ENCODE assay signal across 8 mouse cellular contexts in the genomic region with DNA sequence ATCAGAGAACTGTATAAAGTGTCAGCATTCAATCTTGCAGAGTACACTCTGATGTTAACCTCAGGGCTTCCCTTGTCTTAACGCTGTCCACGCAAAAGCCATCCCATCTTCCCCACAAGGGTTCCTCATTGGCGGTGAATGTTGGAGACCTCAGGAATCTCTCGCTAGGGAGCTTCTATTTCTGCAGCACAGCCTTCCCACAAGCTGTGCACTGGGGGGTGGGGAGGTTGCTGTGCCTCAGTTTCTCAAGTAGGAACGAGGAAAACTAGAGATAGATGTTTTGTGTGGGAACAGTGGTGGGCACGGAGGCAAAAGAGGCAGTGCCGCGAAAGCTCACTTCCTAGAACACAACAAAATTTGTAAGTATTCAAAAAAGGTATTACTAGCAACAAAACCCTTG. TPM values are rescaled to one million over a fixed set of nuclear protein-coding genes. Genes with fewer than 3 reads are reported as not detected.
DNase-seq lines count a peak whose midpoint lies in the region; ATAC-seq and TF ChIP-seq lines count a peak whose summit lies in the region.

A gene (plus strand): TSS at position 301 of the 400 bp plus-strand sequence.

- no peak for DNase-seq in lung, postnatal 4 days
- no peak for DNase-seq in hindbrain, embryonic 11.5 days (ENCODE audit: low spot score)
- no peak for DNase-seq in liver, embryonic 14.5 days (ENCODE audit: low read depth in 3 of 3, low spot score in 3 of 3)
- no peak for DNase-seq in MN1 (ENCODE audit: low spot score)
- DNase-seq in cerebellum, adult 18-20 months, result no peak
- DNase-seq in cerebellum, adult 9-10 months, result no peak

- WGBS in lung, embryonic 15.5 days, result 39% methylated on average over 8 of the region's 8 CpGs
- WGBS in embryonic facial prominence, embryonic 15.5 days, result 35% methylated on average over 8 of the region's 8 CpGs
- WGBS in hindbrain, embryonic 11.5 days, result 26% methylated on average over 8 of the region's 8 CpGs
- 24% methylated on average over 8 of the region's 8 CpGs for WGBS in liver, embryonic 14.5 days (ENCODE audit: insufficient replicate concordance)

- H3K9ac ChIP-seq in lung, embryonic 15.5 days, result peak within 1 kb of the TSS; percentile 88
- H3K9ac ChIP-seq in embryonic facial prominence, embryonic 15.5 days, result peak within 1 kb of the TSS; percentile 84
- H3K9ac ChIP-seq in hindbrain, embryonic 11.5 days (ENCODE audit: low read depth, low read length), result peak within 1 kb of the TSS; percentile 97
- H3K9ac ChIP-seq in liver, embryonic 14.5 days (replicated peaks), result no peak within 1 kb of the TSS

- peak within 1 kb of the TSS; percentile 65 for H3K4me2 ChIP-seq in lung, embryonic 15.5 days
- peak within 1 kb of the TSS; percentile 67 for H3K4me2 ChIP-seq in embryonic facial prominence, embryonic 15.5 days (replicated peaks)
- peak within 1 kb of the TSS; percentile 89 for H3K4me2 ChIP-seq in hindbrain, embryonic 11.5 days (replicated peaks; ENCODE audit: low read depth, low read length)
- H3K4me2 ChIP-seq in liver, embryonic 14.5 days (ENCODE audit: low read depth), result peak within 1 kb of the TSS; percentile 15

- no peak for ATAC-seq in lung, embryonic 15.5 days (ENCODE audit: borderline replicate concordance, extremely low read depth, low FRiP score, low TSS enrichment)
- ATAC-seq in embryonic facial prominence, embryonic 15.5 days (ENCODE audit: insufficient number of reproducible peaks, low FRiP score, low TSS enrichment, low read depth), result no peak
- ATAC-seq in hindbrain, embryonic 11.5 days (ENCODE audit: low FRiP score), result no peak
- ATAC-seq in liver, embryonic 14.5 days (ENCODE audit: insufficient read depth), result no peak

- no peak for TF ChIP-seq EP300 in liver, embryonic 14.5 days (IDR thresholded peaks at IDR 0.05; ENCODE audit: low read depth)

- no peaks in the 10 kb centered on the region for H3K9me3 ChIP-seq in lung, embryonic 15.5 days
- H3K9me3 ChIP-seq in embryonic facial prominence, embryonic 15.5 days (replicated peaks), result no peaks in the 10 kb centered on the region
- H3K9me3 ChIP-seq in hindbrain, embryonic 11.5 days (ENCODE audit: control insufficient read depth, low read length), result no peaks in the 10 kb centered on the region
- H3K9me3 ChIP-seq in liver, embryonic 14.5 days (ENCODE audit: control insufficient read depth, low read length), result no peaks in the 10 kb centered on the region

- peaks cover 24% of the 10 kb centered on the region for H3K4me1 ChIP-seq in lung, embryonic 15.5 days
- H3K4me1 ChIP-seq in embryonic facial prominence, embryonic 15.5 days, result peaks cover 29% of the 10 kb centered on the region
- no peaks in the 10 kb centered on the region; the same call in 1 of the 2 replicates for H3K4me1 ChIP-seq in hindbrain, embryonic 11.5 days (replicated peaks; ENCODE audit: control insufficient read depth, insufficient read depth, low read length)
- H3K4me1 ChIP-seq in liver, embryonic 14.5 days (replicated peaks; ENCODE audit: control insufficient read depth in 2 of 2, insufficient read depth in 2 of 2, low read length in 1 of 2), result no peaks in the 10 kb centered on the region

- H3K27ac ChIP-seq in lung, embryonic 15.5 days, result peak within 1 kb of the TSS; percentile 91
- peak within 1 kb of the TSS; percentile 91 for H3K27ac ChIP-seq in embryonic facial prominence, embryonic 15.5 days (replicated peaks)
- H3K27ac ChIP-seq in hindbrain, embryonic 11.5 days (ENCODE audit: low read depth, low read length), result peak within 1 kb of the TSS; percentile 78
- no peak within 1 kb of the TSS for H3K27ac ChIP-seq in liver, embryonic 14.5 days

- no peaks in the 10 kb centered on the region for H3K36me3 ChIP-seq in lung, embryonic 15.5 days
- no peaks in the 10 kb centered on the region for H3K36me3 ChIP-seq in embryonic facial prominence, embryonic 15.5 days
- no peaks in the 10 kb centered on the region for H3K36me3 ChIP-seq in hindbrain, embryonic 11.5 days (ENCODE audit: control insufficient read depth, insufficient read depth, low read length)
- no peaks in the 10 kb centered on the region for H3K36me3 ChIP-seq in liver, embryonic 14.5 days (replicated peaks; ENCODE audit: control insufficient read depth, insufficient read depth, low read depth)

- no peak for TF ChIP-seq CTCF in liver, embryonic 14.5 days (IDR thresholded peaks at IDR 0.05; ENCODE audit: low read depth)

- peaks cover 6% of the 10 kb centered on the region; the same call in 1 of the 2 replicates for H3K27me3 ChIP-seq in lung, embryonic 15.5 days
- H3K27me3 ChIP-seq in embryonic facial prominence, embryonic 15.5 days, result no peaks in the 10 kb centered on the region
- H3K27me3 ChIP-seq in hindbrain, embryonic 11.5 days (ENCODE audit: control insufficient read depth, insufficient read depth, low read length), result no peaks in the 10 kb centered on the region
- H3K27me3 ChIP-seq in liver, embryonic 14.5 days (ENCODE audit: control insufficient read depth, insufficient read depth, low read length), result peaks cover 20% of the 10 kb centered on the region

- H3K4me3 ChIP-seq in lung, embryonic 15.5 days, result peak within 1 kb of the TSS; percentile 76
- H3K4me3 ChIP-seq in embryonic facial prominence, embryonic 15.5 days (replicated peaks), result peak within 1 kb of the TSS; percentile 88
- H3K4me3 ChIP-seq in hindbrain, embryonic 11.5 days (ENCODE audit: low read depth, low read length), result peak within 1 kb of the TSS; percentile 77
- peak within 1 kb of the TSS; percentile 31 to 46 for H3K4me3 ChIP-seq in liver, embryonic 14.5 days (ENCODE audit: insufficient read depth in 1 of 2, low read depth in 2 of 2, low read length in 2 of 2)

RNA-seq across cellular contexts. Expression of the gene that starts here (rescaled TPM):
- 92.0 and 95.3 TPM in 2 replicates for polyA plus RNA-seq in lung, embryonic 15.5 days (2015; fragmentation: Nextera tagmentation; extraction: Ambion mirVana)
- 90.6 and 94.8 TPM in 2 replicates for polyA plus RNA-seq in embryonic facial prominence, embryonic 15.5 days (2015; fragmentation: Nextera tagmentation; extraction: Ambion mirVana)
- 50.4 and 61.1 TPM in 2 replicates for polyA plus RNA-seq in hindbrain, embryonic 11.5 days (2014; fragmentation: Nextera tagmentation; extraction: Ambion mirVana)
- 2.9 and 3.0 TPM in 2 replicates for polyA plus RNA-seq in liver, embryonic 14.5 days (2012; rRNA removed)
- 3.2 and 4.0 TPM in 2 replicates for polyA plus RNA-seq in liver, embryonic 14.5 days (2014; fragmentation: Nextera tagmentation; extraction: Ambion mirVana)

Comparison
In these comparisons a context has a peak if more than half of its experiments do, and no peak if none do; other contexts are left out.
1. RNA of the gene that starts here (polyA plus RNA-seq): 92.0 to 95.3 TPM in lung, embryonic 15.5 days, 90.6 to 94.8 TPM in embryonic facial prominence, embryonic 15.5 days and 50.4 to 61.1 TPM in hindbrain, embryonic 11.5 days; 2.9 to 4.0 TPM in liver, embryonic 14.5 days; every median in the first group is over 10 times any median in the second.
2. H3K4me2 ChIP-seq: peak in every context shown above with its lines; median percentile 89 in hindbrain, embryonic 11.5 days; 67 in embryonic facial prominence, embryonic 15.5 days; 65 in lung, embryonic 15.5 days; 15 in liver, embryonic 14.5 days.
3. Peak in every context shown above with its lines, with median percentiles within 50 percentile points of each other: H3K4me3 ChIP-seq.